In the genomic region with DNA sequence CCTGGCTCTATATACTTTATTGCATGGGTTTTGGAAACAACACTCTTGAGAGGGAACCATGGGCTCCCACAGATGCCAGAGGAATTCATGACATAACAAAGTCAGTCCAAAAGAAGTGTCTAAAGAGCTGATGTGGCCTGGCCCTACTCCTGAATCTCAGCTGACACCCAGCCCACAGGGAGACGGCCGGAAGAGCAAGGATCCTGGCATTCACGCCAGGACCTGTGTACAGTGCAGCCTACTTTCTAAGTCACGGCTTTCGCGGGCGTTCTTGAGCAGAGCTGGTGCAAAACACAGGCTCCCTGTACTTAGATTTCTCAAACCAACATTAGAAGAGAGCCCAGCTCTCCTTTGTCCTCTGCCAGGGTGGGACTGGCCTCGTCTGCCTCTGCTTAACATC, we compare ENCODE assay signal across 18 mouse cellular contexts. TPM values are rescaled to one million over a fixed set of nuclear protein-coding genes. Genes with fewer than 3 reads are reported as not detected.
DNase-seq lines count a peak whose midpoint lies in the region; ATAC-seq lines count a peak whose summit lies in the region.
"Had no signal": no experiment of that assay in that cellular context is flagged by ENCODE, and none has a peak within 500 bp of the region (broad histone marks: within the 10 kb centered on the region; RNA-seq: fewer than 3 reads in every experiment).

No protein-coding gene starts in this region.

- WGBS in heart, embryonic 11.5 days (ENCODE audit: insufficient replicate concordance), result 77% methylated on average over 8 of the region's 8 CpGs
- WGBS in embryonic facial prominence, embryonic 10.5 days, result 85% methylated on average over 8 of the region's 8 CpGs

- no peak for ATAC-seq in heart, embryonic 11.5 days (replicated peaks; ENCODE audit: insufficient number of reproducible peaks, low FRiP score, low TSS enrichment)
- no peak for ATAC-seq in cerebellum, adult (ENCODE audit: insufficient number of reproducible peaks, low FRiP score, low TSS enrichment)
- no peak for ATAC-seq in erythroblast, adult 5-6 weeks (replicated peaks; ENCODE audit: low FRiP score, poor library complexity, severe bottlenecking)
- ATAC-seq: liver, embryonic 12.5 days had no signal

- 0 out of 2 replicates have a peak, but pooled peaks cover 2% of the 10 kb centered on the region for H3K27me3 ChIP-seq in heart, embryonic 11.5 days (ENCODE audit: control insufficient read depth, insufficient read depth, low read length)
- H3K27me3 ChIP-seq in embryonic facial prominence, embryonic 10.5 days (replicated peaks; ENCODE audit: low read depth, poor library complexity, severe bottlenecking), result 0 out of 2 replicates have a peak, but pooled peaks cover 5% of the 10 kb centered on the region
- H3K27me3 ChIP-seq: heart, embryonic 15.5 days; megakaryocyte, embryonic 14.5 days had no signal

- H3K4me1 ChIP-seq in heart, embryonic 11.5 days (ENCODE audit: control insufficient read depth, insufficient read depth, low read length), result peaks cover 6% of the 10 kb centered on the region
- H3K4me1 ChIP-seq in embryonic facial prominence, embryonic 10.5 days, result peaks cover 33% of the 10 kb centered on the region

- no peak overlapping the region for H3K4me2 ChIP-seq in heart, embryonic 11.5 days
- H3K4me2 ChIP-seq: forebrain, embryonic 12.5 days; heart, embryonic 15.5 days; liver, embryonic 12.5 days had no signal

- H3K36me3 ChIP-seq in heart, embryonic 11.5 days (ENCODE audit: control insufficient read depth, insufficient read depth, low read length), result no peaks in the 10 kb centered on the region
- H3K36me3 ChIP-seq in embryonic facial prominence, embryonic 10.5 days (replicated peaks), result no peaks in the 10 kb centered on the region
- H3K36me3 ChIP-seq: forebrain, embryonic 12.5 days; heart, embryonic 15.5 days; liver, embryonic 12.5 days had no signal

- no peak overlapping the region for H3K27ac ChIP-seq in heart, embryonic 11.5 days (ENCODE audit: low read depth, low read length)
- H3K27ac ChIP-seq in embryonic facial prominence, embryonic 10.5 days (replicated peaks), result 0 out of 2 replicates have a peak overlapping the region, but pooled peaks have one; percentile 14
- H3K27ac ChIP-seq: forebrain, embryonic 12.5 days; heart, embryonic 15.5 days; liver, embryonic 12.5 days had no signal

- intact Hi-C loops in heart, postnatal 14 days (cut with DNase I), result no loop called here

- no peak overlapping the region for H3K9ac ChIP-seq in heart, embryonic 11.5 days (ENCODE audit: low read depth, low read length)
- H3K9ac ChIP-seq: forebrain, embryonic 12.5 days; heart, embryonic 15.5 days; liver, embryonic 12.5 days had no signal

- no peaks in the 10 kb centered on the region for H3K9me3 ChIP-seq in heart, embryonic 11.5 days (replicated peaks; ENCODE audit: control insufficient read depth, low read length)
- no peaks in the 10 kb centered on the region for H3K9me3 ChIP-seq in embryonic facial prominence, embryonic 10.5 days
- H3K9me3 ChIP-seq: forebrain, embryonic 12.5 days; heart, embryonic 15.5 days; liver, embryonic 12.5 days had no signal

- H3K4me3 ChIP-seq in heart, embryonic 11.5 days (ENCODE audit: low read depth, low read length), result no peak overlapping the region
- no peak overlapping the region for H3K4me3 ChIP-seq in embryonic facial prominence, embryonic 10.5 days
- H3K4me3 ChIP-seq: forebrain, embryonic 12.5 days; heart, embryonic 15.5 days; liver, embryonic 12.5 days; megakaryocyte, embryonic 14.5 days; myocyte had no signal

- DNase-seq in heart, adult 9 months (ENCODE audit: low spot score in 2 of 2), result peak; percentile 51 to 61
- DNase-seq in 3134 (ENCODE audit: extremely low read depth, insufficient read length, low spot score), result peak; percentile 40
- DNase-seq in embryonic facial prominence, embryonic 10.5 days (ENCODE audit: low spot score), result no peak
- DNase-seq in heart, postnatal 14 days, result peak; percentile 36 to 65
- DNase-seq: cerebellum, adult 18-20 months; kidney, adult 2 months; thymus, postnatal 14 days had no signal

RNA-seq across cellular contexts. Expression of a gene that starts 10.9 kb away (rescaled TPM):
- polyA plus RNA-seq in heart, embryonic 11.5 days (2014; fragmentation: Nextera tagmentation; extraction: Ambion mirVana), result 6.5 and 7.8 TPM in 2 replicates
- 25.2 and 26.0 TPM in 2 replicates for polyA plus RNA-seq in embryonic facial prominence, embryonic 10.5 days (2016; fragmentation: Nextera tagmentation; extraction: Ambion mirVana)
- 1 to 10 TPM; 2.2 to 4.3 TPM for total RNA-seq in heart, postnatal 14 days (2021)
- 6.7 and 11.1 TPM in 2 replicates for total RNA-seq in erythroblast, adult 5-6 weeks (2015; ENCODE audit: low replicate concordance)
- 5.5 and 7.0 TPM in 2 replicates for total RNA-seq in erythroblast, adult 5-6 weeks (2017; ENCODE audit: low replicate concordance)

RNA-seq across cellular contexts. Expression of a gene that starts 21.9 kb away (rescaled TPM):
- 1.2 and 1.4 TPM in 2 replicates for polyA plus RNA-seq in heart, embryonic 11.5 days (2014; fragmentation: Nextera tagmentation; extraction: Ambion mirVana)
- 3.2 and 3.6 TPM in 2 replicates for polyA plus RNA-seq in embryonic facial prominence, embryonic 10.5 days (2016; fragmentation: Nextera tagmentation; extraction: Ambion mirVana)
- total RNA-seq in heart, postnatal 14 days (2021), result 1 to 10 TPM in 1 of 2 experiments, under 1 TPM in 1; 0.90 to 1.2 TPM
- total RNA-seq in erythroblast, adult 5-6 weeks (2015; ENCODE audit: low replicate concordance), result 0.63 TPM in 1 of 2 replicates, not detected in the other
- 11.6 TPM in 1 of 2 replicates, not detected in the other for total RNA-seq in erythroblast, adult 5-6 weeks (2017; ENCODE audit: low replicate concordance)

RNA-seq across cellular contexts. Expression of a gene that starts 22.9 kb away (rescaled TPM):
- polyA plus RNA-seq in heart, embryonic 11.5 days (2014; fragmentation: Nextera tagmentation; extraction: Ambion mirVana), result 21.4 and 23.5 TPM in 2 replicates
- polyA plus RNA-seq in embryonic facial prominence, embryonic 10.5 days (2016; fragmentation: Nextera tagmentation; extraction: Ambion mirVana), result 11.6 and 13.8 TPM in 2 replicates
- total RNA-seq in heart, postnatal 14 days (2021), result 10 to 100 TPM; 23.8 to 28.5 TPM
- 9.0 and 9.6 TPM in 2 replicates for total RNA-seq in erythroblast, adult 5-6 weeks (2015; ENCODE audit: low replicate concordance)
- total RNA-seq in erythroblast, adult 5-6 weeks (2017; ENCODE audit: low replicate concordance), result 7.5 and 11.2 TPM in 2 replicates

RNA-seq across cellular contexts. Expression of a gene that starts 29.0 kb away (rescaled TPM):
- polyA plus RNA-seq in heart, embryonic 11.5 days (2014; fragmentation: Nextera tagmentation; extraction: Ambion mirVana), result not detected in 2 replicates
- 0.19 and 0.33 TPM in 2 replicates for polyA plus RNA-seq in embryonic facial prominence, embryonic 10.5 days (2016; fragmentation: Nextera tagmentation; extraction: Ambion mirVana)
- total RNA-seq in heart, postnatal 14 days (2021), result not detected
- not detected in 2 replicates for total RNA-seq in erythroblast, adult 5-6 weeks (2015; ENCODE audit: low replicate concordance)
- not detected in 2 replicates for total RNA-seq in erythroblast, adult 5-6 weeks (2017; ENCODE audit: low replicate concordance)
- total RNA-seq: adrenal gland, postnatal 36 days; layer of hippocampus, adult 18-20 months; left cerebral cortex, postnatal 10 days had no signal
- polyA plus RNA-seq: kidney, adult 2 months had no signal

RNA-seq across cellular contexts. Expression of a gene that starts 32.5 kb away (rescaled TPM):
- 0.77 and 0.93 TPM in 2 replicates for polyA plus RNA-seq in heart, embryonic 11.5 days (2014; fragmentation: Nextera tagmentation; extraction: Ambion mirVana)
- polyA plus RNA-seq in embryonic facial prominence, embryonic 10.5 days (2016; fragmentation: Nextera tagmentation; extraction: Ambion mirVana), result 1.1 TPM in 2 replicates
- total RNA-seq in heart, postnatal 14 days (2021), result 1 to 10 TPM; 2.3 to 2.6 TPM
- 6.9 and 11.0 TPM in 2 replicates for total RNA-seq in erythroblast, adult 5-6 weeks (2015; ENCODE audit: low replicate concordance)
- 6.4 TPM in 2 replicates for total RNA-seq in erythroblast, adult 5-6 weeks (2017; ENCODE audit: low replicate concordance)
